Mouse (Mus musculus) bone marrow, adult 2 months (tissue): ENCODE measurements around the gene Dlg2.

Source experiments
- CTCF ChIP-seq: fragments of 200-500 bp; IDR thresholded peaks from 2 replicates; pipeline ENCODE4 v1.5.1; 2011; ENCODE audit warnings: low read length, control low read depth; ENCODE audit not compliant: control insufficient read depth, insufficient read depth
- POLR2A ChIP-seq: fragments of 200-500 bp; IDR thresholded peaks from 2 replicates; pipeline ENCODE4 v1.6.1; 2011; ENCODE audit warnings: low read depth, mild to moderate bottlenecking, control low read depth, low read length, borderline replicate concordance; ENCODE audit not compliant: control insufficient read depth

GRCm38 (mm10) chr7:92044966-92045365 lies 1568.5 kb downstream of the Dlg2 start:
- no peak for TF ChIP-seq POLR2A
- TF ChIP-seq CTCF, result no peak
